Mouse (Mus musculus) brain, embryonic 14.5 days (tissue): ENCODE measurements around the gene Dcaf12.

Source experiments
- CTCF ChIP-seq: fragments of 200-500 bp; IDR thresholded peaks from 2 replicates; pipeline ENCODE4 v1.5.1; 2012; ENCODE audit warnings: inconsistent platforms, mild to moderate bottlenecking, moderate library complexity, borderline replicate concordance; ENCODE audit not compliant: insufficient read depth, insufficient read length; ENCODE audit errors: extremely low read depth
- POLR2A ChIP-seq: fragments of 200-500 bp; IDR thresholded peaks from 2 replicates; pipeline ENCODE4 v1.6.1; 2012; ENCODE audit warnings: mild to moderate bottlenecking, inconsistent platforms, borderline replicate concordance; ENCODE audit not compliant: poor library complexity, insufficient read depth, insufficient read length, severe bottlenecking; ENCODE audit errors: extremely low read depth

DNA sequence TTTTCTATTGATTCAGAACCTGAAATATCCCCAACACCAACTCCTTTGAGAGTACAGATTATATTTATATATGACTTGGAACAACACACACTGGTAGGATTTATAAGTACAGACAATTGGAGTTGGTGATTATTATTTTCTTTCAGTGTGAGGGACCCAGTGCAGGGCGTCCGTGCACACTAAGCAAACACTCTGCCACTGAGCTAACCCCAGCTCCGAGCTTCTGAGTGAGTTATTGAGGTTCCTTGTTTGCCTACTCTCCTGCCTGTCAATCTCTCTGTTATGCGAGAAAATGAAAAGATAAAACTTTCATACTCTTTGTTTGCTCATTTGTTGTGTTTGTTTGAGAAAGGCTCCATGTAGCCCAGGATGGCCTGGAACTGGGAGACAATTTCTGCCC lies 6.3 kb upstream of the Dcaf12 start:
- TF ChIP-seq CTCF (no peak), POLR2A (no peak)
